Mouse (Mus musculus) c-Kit-positive CD71-positive TER-119-negative erythroid progenitor cells, embryonic 14.5 days (primary cell): ENCODE measurements around the gene Ggt1.

Experiments
- DNase-seq: peaks from one replicate; pipeline ENCODE4 v3.0.0-alpha.2; 2013; ENCODE audit warnings: low read depth

Gene Ggt1

DNA sequence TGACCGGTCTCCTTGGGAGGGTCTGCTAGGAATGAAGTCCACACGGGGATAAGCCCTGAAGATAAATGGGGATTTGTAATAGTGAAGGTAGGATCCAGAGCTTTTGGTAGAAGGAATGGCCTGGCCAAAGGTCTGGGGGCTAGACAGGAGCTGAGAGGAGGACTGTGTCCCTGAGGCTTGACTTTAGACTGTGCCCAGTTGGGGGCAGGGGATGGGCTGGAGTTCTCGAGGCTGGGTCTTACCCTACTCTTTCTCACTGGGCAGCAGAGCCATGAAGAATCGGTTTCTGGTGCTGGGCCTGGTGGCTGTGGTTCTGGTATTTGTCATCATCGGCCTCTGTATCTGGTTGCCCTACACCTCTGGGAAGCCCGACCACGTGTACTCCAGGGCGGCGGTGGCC lies 12.6 kb downstream of the Ggt1 start:
- no peak for DNase-seq

DNA sequence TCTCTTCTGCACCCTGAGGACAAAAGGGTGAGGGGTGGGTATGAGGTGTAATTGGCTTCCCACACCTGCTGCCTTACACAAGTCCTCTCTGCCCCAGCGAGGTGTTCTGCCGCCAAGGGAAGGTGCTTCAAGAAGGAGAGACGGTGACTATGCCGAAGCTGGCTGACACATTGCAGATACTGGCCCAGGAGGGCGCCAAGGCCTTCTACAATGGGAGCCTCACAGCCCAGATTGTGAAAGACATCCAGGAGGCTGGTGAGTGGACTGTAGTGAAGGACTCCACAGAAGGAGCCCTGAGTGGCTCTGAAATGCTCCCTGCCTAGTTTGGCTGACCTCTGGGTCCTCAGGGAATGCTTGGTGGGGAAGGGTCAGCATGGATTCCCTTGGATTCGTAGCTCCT lies 17.7 kb downstream of the Ggt1 start:
- DNase-seq, result no peak

GRCm38 (mm10) chr10:75585876-75586552 lies 24.6 kb downstream of the Ggt1 start:
- peak; percentile 64 for DNase-seq

DNA sequence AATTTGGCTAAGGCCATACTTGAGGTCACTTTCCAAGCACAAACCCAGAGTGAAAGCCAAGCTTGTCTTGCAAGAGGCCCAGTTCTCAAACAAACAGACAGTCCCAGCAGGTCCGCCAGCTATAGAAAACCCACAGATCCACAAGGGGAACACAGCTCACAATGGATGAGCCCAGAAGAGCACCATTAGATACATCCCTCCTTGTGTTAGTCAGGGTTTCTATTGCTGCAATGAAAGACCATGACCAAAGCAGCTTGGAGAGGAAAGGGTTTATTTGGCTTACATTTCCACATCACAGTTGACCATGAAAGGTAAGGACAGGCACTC lies 25.1 kb downstream of the Ggt1 start:
- no peak for DNase-seq

DNA sequence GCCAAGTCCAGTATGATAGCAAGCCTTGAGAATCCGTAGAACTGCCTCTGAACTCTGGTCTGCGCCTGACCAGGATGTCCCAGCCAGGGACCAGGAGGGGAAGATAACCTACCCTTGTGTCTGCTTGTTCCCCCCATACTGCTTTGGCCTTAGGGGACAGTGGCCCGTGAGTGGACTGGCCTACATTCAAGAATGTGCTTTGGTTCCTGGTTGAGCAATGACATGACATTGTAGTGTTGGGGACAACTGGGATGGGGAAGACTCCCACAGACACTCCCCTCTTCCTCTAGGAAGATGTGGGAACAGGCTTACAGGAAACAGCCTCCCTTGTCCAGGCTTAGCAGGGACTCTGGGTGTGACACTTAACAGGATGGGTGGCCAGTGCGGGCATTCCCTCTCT lies 26.4 kb downstream of the Ggt1 start:
- no peak for DNase-seq

DNA sequence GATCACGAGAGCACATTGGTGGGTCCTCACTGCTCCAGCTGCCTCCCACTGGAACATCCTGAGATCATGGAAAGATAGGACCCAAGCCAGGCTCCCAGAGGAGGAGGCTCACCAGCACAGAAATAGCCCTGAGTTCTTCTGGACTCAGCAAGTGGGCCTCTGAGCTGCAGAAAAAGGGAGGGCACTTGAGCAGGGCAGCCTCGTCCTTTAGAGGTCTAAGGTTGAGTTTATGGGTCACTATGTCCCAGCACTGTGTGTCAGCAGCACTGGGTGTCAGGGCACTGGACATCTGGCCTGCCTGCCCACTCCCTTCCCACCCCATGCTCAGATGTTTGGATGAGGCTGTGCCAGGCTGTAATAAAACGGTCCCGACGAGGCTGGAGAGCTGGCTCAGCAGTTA lies 26.9 kb downstream of the Ggt1 start:
- no peak for DNase-seq

GRCm38 (mm10) chr10:75589129-75589528 lies 27.7 kb downstream of the Ggt1 start, which contains the start of gene Ggt5:
Gene Ggt5, plus strand, starts transcription at chr10:75589340.
- no peak for DNase-seq

DNA sequence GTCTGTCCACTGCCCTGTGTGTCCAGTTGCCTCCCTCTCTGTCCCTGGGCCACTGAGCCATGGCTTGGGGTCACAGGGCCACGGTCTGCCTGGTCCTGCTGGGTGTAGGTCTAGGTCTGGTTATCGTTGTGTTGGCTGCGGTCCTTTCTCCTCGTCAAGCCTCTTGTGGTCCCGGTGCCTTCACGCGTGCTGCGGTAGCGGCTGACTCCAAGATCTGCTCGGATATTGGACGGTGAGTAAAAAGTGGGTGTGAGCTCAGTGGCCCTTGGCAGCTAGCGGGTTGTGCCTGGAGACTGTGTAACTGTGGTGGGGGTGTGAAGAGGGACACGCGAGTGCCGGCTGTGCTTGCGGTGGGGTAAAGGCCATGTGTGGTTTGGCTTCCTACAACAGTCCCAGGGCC lies 28.2 kb downstream of the Ggt1 start:
- no peak for DNase-seq

GRCm38 (mm10) chr10:75591211-75591894 lies 29.9 kb downstream of the Ggt1 start:
- no peak for DNase-seq

GRCm38 (mm10) chr10:75592585-75592984 lies 31.2 kb downstream of the Ggt1 start:
- no peak for DNase-seq

- DNase-seq, result no peak
Measured at GRCm38 (mm10) chr10:75595981-75596380, 34.6 kb downstream of the Ggt1 start.

DNA sequence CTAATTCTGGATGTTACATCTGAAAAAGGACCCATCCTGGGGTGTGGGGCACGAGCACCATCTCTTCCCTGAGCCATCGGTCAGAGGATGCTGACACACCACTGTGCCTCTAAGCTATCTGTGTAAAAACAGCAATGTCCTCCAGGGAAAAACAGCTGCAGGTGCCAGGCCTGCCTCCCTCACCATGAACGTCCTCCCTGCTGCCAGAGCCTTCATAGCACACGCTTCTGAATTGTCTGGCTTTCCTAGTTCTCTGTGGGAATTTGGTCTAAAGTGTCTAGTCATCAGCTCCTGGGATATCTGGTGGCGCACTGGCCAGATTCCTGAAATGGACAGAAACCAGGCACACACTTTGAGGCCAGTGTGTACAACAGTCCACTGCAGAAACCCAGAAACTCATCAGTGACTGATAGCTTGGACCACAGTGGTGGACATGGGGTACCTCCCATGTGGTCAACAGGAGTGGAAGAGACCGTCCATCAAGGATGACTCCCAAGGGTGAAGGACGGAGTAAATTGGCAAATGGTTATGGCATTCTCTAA lies 38.9 kb downstream of the Ggt1 start:
- no peak for DNase-seq

- no peak for DNase-seq
Measured at GRCm38 (mm10) chr10:75605162-75605846, 43.9 kb downstream of the Ggt1 start.

DNA sequence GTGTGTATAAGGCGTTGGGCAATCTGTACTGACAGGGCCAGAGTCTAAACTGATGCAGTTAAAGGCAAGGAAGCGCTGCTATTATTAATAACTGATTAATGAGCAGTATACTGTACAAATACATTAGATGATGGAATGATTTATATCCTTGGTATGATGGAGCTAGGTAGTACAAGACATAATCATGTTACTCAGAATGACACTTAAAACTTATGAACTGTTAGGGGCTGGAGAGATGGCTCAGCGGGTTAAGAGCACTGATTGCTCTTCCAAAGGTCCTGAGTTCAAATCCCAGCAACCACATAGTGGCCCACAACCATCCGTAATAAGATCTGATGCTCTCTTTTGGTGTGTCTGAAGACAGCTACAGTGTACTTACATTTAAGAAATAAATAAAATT lies 45.8 kb downstream of the Ggt1 start:
- no peak for DNase-seq

GRCm38 (mm10) chr10:75608975-75609374 lies 47.6 kb downstream of the Ggt1 start:
- DNase-seq, result no peak

DNA sequence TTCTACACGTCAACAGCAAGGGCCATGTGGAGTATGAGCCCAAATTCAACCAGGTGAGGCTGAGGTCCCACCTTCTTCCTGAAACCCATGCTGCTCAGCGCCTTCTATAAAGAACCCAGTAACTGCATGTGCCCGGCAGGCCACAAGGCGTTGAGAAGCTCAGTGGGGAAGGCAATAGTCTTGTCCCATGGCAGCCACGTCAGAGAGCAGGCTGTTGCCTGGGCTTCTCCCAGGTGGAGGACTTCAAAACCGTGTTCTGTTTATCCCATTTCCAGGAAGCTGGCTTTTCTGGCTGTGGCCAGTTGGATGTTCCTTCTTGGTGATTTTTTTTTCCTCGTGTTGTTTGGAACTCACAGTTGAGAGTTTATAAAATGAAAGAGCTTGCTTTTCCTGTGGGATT lies 49.1 kb downstream of the Ggt1 start:
- no peak for DNase-seq

- no peak for DNase-seq
Measured at GRCm38 (mm10) chr10:75616044-75616443, 54.6 kb downstream of the Ggt1 start.

GRCm38 (mm10) chr10:75620818-75621217 lies 59.4 kb downstream of the Ggt1 start:
- no peak for DNase-seq

- no peak for DNase-seq
Measured at GRCm38 (mm10) chr10:75625920-75626319, 64.5 kb downstream of the Ggt1 start.

DNA sequence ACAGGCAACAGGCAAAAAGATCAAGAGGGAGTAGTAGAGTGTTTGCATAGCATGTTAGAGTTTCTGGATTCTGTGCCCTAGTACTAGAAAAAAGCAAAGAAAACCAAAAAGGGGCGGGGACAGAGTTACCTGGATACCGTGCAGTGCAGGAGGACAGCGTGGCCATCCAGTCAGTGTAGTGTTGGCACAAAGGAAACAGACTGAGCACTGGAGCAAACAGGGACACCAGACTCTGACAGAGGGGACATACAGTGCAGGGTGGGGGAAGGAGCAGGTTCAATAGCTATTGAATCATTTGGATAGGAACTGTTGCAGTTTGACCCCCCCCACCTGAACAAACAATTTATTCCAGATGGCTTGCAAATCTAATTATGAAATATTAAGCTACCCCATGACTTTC lies 65.6 kb downstream of the Ggt1 start:
- no peak for DNase-seq

DNA sequence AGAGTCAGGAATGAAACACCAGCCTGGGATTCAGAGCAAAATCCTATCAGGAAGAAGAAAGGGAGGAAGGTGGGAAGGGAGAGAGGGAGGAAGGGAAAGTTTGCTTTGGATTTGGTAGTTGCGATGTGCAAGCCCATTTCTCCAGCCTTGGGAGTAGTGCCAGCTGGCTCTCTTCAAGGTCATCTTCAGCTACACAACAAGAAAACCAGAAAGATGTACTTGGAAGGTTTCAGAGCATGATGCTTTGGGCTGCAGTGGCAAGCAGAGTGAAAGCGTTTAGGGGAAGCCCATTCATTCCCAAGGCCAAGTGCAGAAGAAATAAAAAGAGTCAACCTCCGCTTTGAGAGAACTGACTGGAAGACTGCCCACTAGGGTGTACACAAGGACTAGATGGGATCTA lies 66.1 kb downstream of the Ggt1 start:
- DNase-seq, result no peak

DNA sequence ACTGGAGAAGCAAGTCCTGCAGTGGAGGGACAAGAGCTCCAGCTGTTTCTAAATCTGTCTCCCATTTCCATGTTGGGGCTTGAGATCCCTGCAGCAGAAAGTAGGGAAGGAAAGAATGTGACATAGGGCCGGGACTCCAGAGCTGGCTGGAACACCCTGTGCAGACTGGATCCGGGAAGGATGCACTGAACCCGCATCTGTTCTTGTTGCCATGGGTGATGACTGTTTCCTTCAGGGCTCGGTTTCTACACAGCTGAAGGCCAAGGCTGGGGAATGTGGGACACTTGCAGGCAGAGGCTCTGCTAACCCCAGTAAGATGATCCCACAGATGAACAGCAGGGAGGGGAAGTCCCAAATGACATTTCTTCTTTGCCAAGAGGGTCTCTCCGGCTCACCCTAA lies 71.2 kb downstream of the Ggt1 start:
- DNase-seq, result no peak

DNA sequence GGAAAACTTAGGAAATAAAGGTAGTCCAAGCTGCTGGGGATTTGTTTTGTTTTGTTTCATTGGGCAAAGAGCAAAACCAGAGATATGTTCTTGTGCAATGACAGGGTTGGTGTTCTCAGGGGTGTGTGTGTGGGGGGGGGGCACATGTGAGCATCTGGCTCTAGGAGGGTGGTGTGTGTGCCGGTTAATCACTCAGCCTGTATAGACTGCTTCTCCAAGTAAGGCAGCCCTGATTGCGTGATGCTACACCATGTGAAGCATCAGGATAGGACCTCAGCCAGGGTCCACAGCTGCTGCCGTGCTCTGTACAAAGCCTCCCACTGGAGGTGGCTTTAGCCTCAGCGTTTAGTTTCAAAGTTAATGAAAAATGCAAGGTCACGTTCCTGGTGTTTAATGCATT lies 71.6 kb downstream of the Ggt1 start:
- DNase-seq, result no peak
